In genomic region chr2:26556535-26556993, GRCm38 (mm10) we compare ENCODE assay signal across 14 mouse cellular contexts. TPM values are rescaled to one million over a fixed set of nuclear protein-coding genes. Genes with fewer than 3 reads are reported as not detected.
DNase-seq lines count a peak whose midpoint lies in the region; ATAC-seq and TF ChIP-seq lines count a peak whose summit lies in the region.
"Had no signal": no experiment of that assay in that cellular context is flagged by ENCODE, and none has a peak within 500 bp of the region (broad histone marks: within the 10 kb centered on the region; RNA-seq: fewer than 3 reads in every experiment).

No protein-coding gene starts in this region.

- H3K4me3 ChIP-seq in lung, embryonic 15.5 days: no peak overlapping the region
- H3K4me3 ChIP-seq in embryonic facial prominence, embryonic 15.5 days (replicated peaks): no peak overlapping the region
- no peak overlapping the region for H3K4me3 ChIP-seq in lung, postnatal 0 days (ENCODE audit: low read depth, low read length)
- no peak overlapping the region for H3K4me3 ChIP-seq in midbrain, embryonic 16.5 days (ENCODE audit: low read depth, low read length)
- H3K4me3 ChIP-seq: embryonic facial prominence, embryonic 12.5 days; left cerebral cortex, adult 2 months had no signal

- H3K4me1 ChIP-seq in lung, embryonic 15.5 days: peaks cover 49% of the 10 kb centered on the region
- H3K4me1 ChIP-seq in embryonic facial prominence, embryonic 15.5 days: peaks cover 52% of the 10 kb centered on the region
- peaks cover 45% of the 10 kb centered on the region for H3K4me1 ChIP-seq in lung, postnatal 0 days (ENCODE audit: insufficient read depth, low read depth, low read length)
- H3K4me1 ChIP-seq in midbrain, embryonic 16.5 days (ENCODE audit: control insufficient read depth, insufficient read depth, low read length): no peaks in the 10 kb centered on the region

- H3K9me3 ChIP-seq in lung, embryonic 15.5 days: no peaks in the 10 kb centered on the region
- H3K9me3 ChIP-seq in embryonic facial prominence, embryonic 15.5 days (replicated peaks): no peaks in the 10 kb centered on the region
- H3K9me3 ChIP-seq in lung, postnatal 0 days (ENCODE audit: low read length): no peaks in the 10 kb centered on the region
- H3K9me3 ChIP-seq in midbrain, embryonic 16.5 days (replicated peaks; ENCODE audit: control insufficient read depth, low read length, poor library complexity, severe bottlenecking): no peaks in the 10 kb centered on the region
- H3K9me3 ChIP-seq: embryonic facial prominence, embryonic 12.5 days had no signal

- DNase-seq in heart, adult 11 months: peak; percentile 96
- no peak for DNase-seq in heart, postnatal 4 days
- DNase-seq in lung, postnatal 14 days: no peak
- peak; percentile 47 for DNase-seq in lung, postnatal 0 days (ENCODE audit: low spot score)
- DNase-seq in B cell, adult 2 months: no peak
- DNase-seq: adrenal gland, postnatal 36 days; cerebellum, adult 18-20 months had no signal

- ATAC-seq in lung, embryonic 15.5 days (ENCODE audit: borderline replicate concordance, extremely low read depth, low FRiP score, low TSS enrichment): peak; percentile 47; the same call in 1 of the 2 replicates
- no peak for ATAC-seq in embryonic facial prominence, embryonic 15.5 days (ENCODE audit: insufficient number of reproducible peaks, low FRiP score, low TSS enrichment, low read depth)
- peak; percentile 66 for ATAC-seq in lung, postnatal 0 days
- no peak for ATAC-seq in midbrain, embryonic 16.5 days

- H3K27me3 ChIP-seq in lung, embryonic 15.5 days: no peaks in the 10 kb centered on the region
- no peaks in the 10 kb centered on the region for H3K27me3 ChIP-seq in embryonic facial prominence, embryonic 15.5 days
- H3K27me3 ChIP-seq in lung, postnatal 0 days (replicated peaks; ENCODE audit: insufficient read depth, low read length): no peaks in the 10 kb centered on the region
- H3K27me3 ChIP-seq in midbrain, embryonic 16.5 days (ENCODE audit: control insufficient read depth, insufficient read depth, low read depth, low read length): no peaks in the 10 kb centered on the region
- H3K27me3 ChIP-seq: embryonic facial prominence, embryonic 12.5 days had no signal

- 21% methylated on average over 4 of the region's 4 CpGs for WGBS in lung, embryonic 15.5 days
- 47% methylated on average over 4 of the region's 4 CpGs for WGBS in embryonic facial prominence, embryonic 15.5 days
- WGBS in lung, postnatal 0 days: 23% methylated on average over 4 of the region's 4 CpGs
- WGBS in midbrain, embryonic 16.5 days: 80% methylated on average over 4 of the region's 4 CpGs

- TF ChIP-seq CTCF in lung, postnatal 0 days (IDR thresholded peaks at IDR 0.05): no peak

- H3K36me3 ChIP-seq in lung, embryonic 15.5 days: no peaks in the 10 kb centered on the region
- no peaks in the 10 kb centered on the region for H3K36me3 ChIP-seq in embryonic facial prominence, embryonic 15.5 days
- no peaks in the 10 kb centered on the region for H3K36me3 ChIP-seq in lung, postnatal 0 days (ENCODE audit: insufficient read depth, low read length)
- no peaks in the 10 kb centered on the region for H3K36me3 ChIP-seq in midbrain, embryonic 16.5 days (ENCODE audit: control insufficient read depth, insufficient read depth, low read length)
- H3K36me3 ChIP-seq: embryonic facial prominence, embryonic 12.5 days had no signal

- no peak for TF ChIP-seq EP300 in lung, postnatal 0 days (IDR thresholded peaks at IDR 0.05)

- H3K27ac ChIP-seq in lung, embryonic 15.5 days: peak overlapping the region; percentile 51
- H3K27ac ChIP-seq in embryonic facial prominence, embryonic 15.5 days (replicated peaks): peak overlapping the region; percentile 36
- H3K27ac ChIP-seq in lung, postnatal 0 days (ENCODE audit: low read length): peak overlapping the region; percentile 21; the same call in 1 of the 2 replicates
- no peak overlapping the region for H3K27ac ChIP-seq in midbrain, embryonic 16.5 days (ENCODE audit: low read length)
- H3K27ac ChIP-seq: embryonic facial prominence, embryonic 12.5 days; left cerebral cortex, adult 2 months had no signal

- H3K4me2 ChIP-seq in lung, embryonic 15.5 days: no peak overlapping the region
- H3K4me2 ChIP-seq in embryonic facial prominence, embryonic 15.5 days (replicated peaks): no peak overlapping the region
- H3K4me2 ChIP-seq in lung, postnatal 0 days (replicated peaks; ENCODE audit: low read depth, low read length): no peak overlapping the region
- H3K4me2 ChIP-seq in midbrain, embryonic 16.5 days (ENCODE audit: low read length): no peak overlapping the region
- H3K4me2 ChIP-seq: embryonic facial prominence, embryonic 12.5 days had no signal

- H3K9ac ChIP-seq in lung, embryonic 15.5 days: no peak overlapping the region
- no peak overlapping the region; the same call in 1 of the 2 replicates for H3K9ac ChIP-seq in embryonic facial prominence, embryonic 15.5 days
- no peak overlapping the region for H3K9ac ChIP-seq in lung, postnatal 0 days (replicated peaks; ENCODE audit: low read depth)
- no peak overlapping the region for H3K9ac ChIP-seq in midbrain, embryonic 16.5 days (ENCODE audit: low read depth, low read length)
- H3K9ac ChIP-seq: embryonic facial prominence, embryonic 12.5 days had no signal

RNA-seq across cellular contexts. Expression of gene Egfl7, which starts 23.2 kb away (rescaled TPM):
- 100 to 1,000 TPM; 317 to 343 TPM for total RNA-seq in heart, postnatal 4 days (2021)
- 339 and 341 TPM in 2 replicates for polyA plus RNA-seq in lung, embryonic 15.5 days (2015; fragmentation: Nextera tagmentation; extraction: Ambion mirVana)
- polyA plus RNA-seq in embryonic facial prominence, embryonic 15.5 days (2015; fragmentation: Nextera tagmentation; extraction: Ambion mirVana): 111 and 125 TPM in 2 replicates
- 412 and 467 TPM in 2 replicates for polyA plus RNA-seq in lung, postnatal 0 days (2015; fragmentation: Nextera tagmentation; extraction: Ambion mirVana)
- polyA plus RNA-seq in midbrain, embryonic 16.5 days (2015; fragmentation: Nextera tagmentation; extraction: Ambion mirVana): 62.0 and 64.4 TPM in 2 replicates

RNA-seq across cellular contexts. Expression of gene Gm20532, which starts 29.9 kb away (rescaled TPM):
- total RNA-seq in heart, postnatal 4 days (2021): not detected
- polyA plus RNA-seq in lung, embryonic 15.5 days (2015; fragmentation: Nextera tagmentation; extraction: Ambion mirVana): not detected in 2 replicates
- polyA plus RNA-seq in embryonic facial prominence, embryonic 15.5 days (2015; fragmentation: Nextera tagmentation; extraction: Ambion mirVana): not detected in 2 replicates
- polyA plus RNA-seq in lung, postnatal 0 days (2015; fragmentation: Nextera tagmentation; extraction: Ambion mirVana): not detected in 2 replicates
- 0.30 TPM in 1 of 2 replicates, not detected in the other for polyA plus RNA-seq in midbrain, embryonic 16.5 days (2015; fragmentation: Nextera tagmentation; extraction: Ambion mirVana)
- total RNA-seq: adrenal gland, postnatal 36 days; hematopoietic stem cell, adult 5-6 weeks; left cerebral cortex, adult 2 months had no signal
- polyA plus RNA-seq: embryonic facial prominence, embryonic 12.5 days; kidney, embryonic 14.5 days had no signal

RNA-seq across cellular contexts. Expression of gene Notch1, which starts 40.1 kb away (rescaled TPM):
- 10 to 100 TPM; 55.3 to 62.3 TPM for total RNA-seq in heart, postnatal 4 days (2021)
- polyA plus RNA-seq in lung, embryonic 15.5 days (2015; fragmentation: Nextera tagmentation; extraction: Ambion mirVana): 22.1 and 23.9 TPM in 2 replicates
- polyA plus RNA-seq in embryonic facial prominence, embryonic 15.5 days (2015; fragmentation: Nextera tagmentation; extraction: Ambion mirVana): 26.0 and 30.3 TPM in 2 replicates
- 11.8 and 14.7 TPM in 2 replicates for polyA plus RNA-seq in lung, postnatal 0 days (2015; fragmentation: Nextera tagmentation; extraction: Ambion mirVana)
- 10.7 and 11.4 TPM in 2 replicates for polyA plus RNA-seq in midbrain, embryonic 16.5 days (2015; fragmentation: Nextera tagmentation; extraction: Ambion mirVana)

RNA-seq across cellular contexts. Expression of gene Agpat2, which starts 47.7 kb away (rescaled TPM):
- 10 to 100 TPM; 23.9 to 25.4 TPM for total RNA-seq in heart, postnatal 4 days (2021)
- 39.1 and 41.1 TPM in 2 replicates for polyA plus RNA-seq in lung, embryonic 15.5 days (2015; fragmentation: Nextera tagmentation; extraction: Ambion mirVana)
- polyA plus RNA-seq in embryonic facial prominence, embryonic 15.5 days (2015; fragmentation: Nextera tagmentation; extraction: Ambion mirVana): 31.7 and 32.2 TPM in 2 replicates
- 59.5 and 72.8 TPM in 2 replicates for polyA plus RNA-seq in lung, postnatal 0 days (2015; fragmentation: Nextera tagmentation; extraction: Ambion mirVana)
- polyA plus RNA-seq in midbrain, embryonic 16.5 days (2015; fragmentation: Nextera tagmentation; extraction: Ambion mirVana): 4.0 and 4.1 TPM in 2 replicates

Comparison
In these comparisons a context has a peak if more than half of its experiments do, and no peak if none do; other contexts are left out.
1. DNase-seq: peak in heart, adult 11 months (single experiment) and lung, postnatal 0 days (single experiment); none in heart, postnatal 4 days (single experiment), lung, postnatal 14 days (single experiment) and B cell, adult 2 months (0 of 2).
2. ATAC-seq: peak in lung, embryonic 15.5 days (single experiment) and lung, postnatal 0 days (single experiment); none in embryonic facial prominence, embryonic 15.5 days (single experiment) and midbrain, embryonic 16.5 days (single experiment).